Mouse (Mus musculus): ENCODE measurements around the gene Zbtb43. TPM values are rescaled to one million over a fixed set of nuclear protein-coding genes. Genes with fewer than 3 reads are reported as not detected.

Gene Zbtb43
- polyA plus RNA-seq, 1 experiment from 2014 or later, result 20.0 TPM

DNA sequence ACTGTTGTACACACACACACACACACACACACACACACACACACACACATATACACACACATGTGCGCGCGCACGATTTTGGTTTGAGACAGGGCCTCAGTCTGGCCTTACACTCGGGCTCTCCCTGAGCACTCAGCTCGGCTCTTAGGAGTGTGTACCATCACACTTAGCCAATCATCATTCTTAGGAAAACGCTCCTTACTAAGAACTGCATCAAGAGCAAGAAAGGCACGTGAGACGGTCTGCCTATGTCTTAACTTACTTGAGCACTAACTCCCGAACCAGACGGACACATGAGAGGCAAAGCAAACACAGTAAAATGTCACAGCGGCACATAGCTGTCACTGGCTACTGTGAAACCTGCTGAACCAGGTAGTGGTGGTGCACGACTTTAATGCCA, 54.3 kb downstream of the Zbtb43 start:
- no peak overlapping the region for H3K27ac ChIP-seq
- H3K9me3 ChIP-seq, result no peaks in the 10 kb centered on the region
- H3K4me1 ChIP-seq, result peaks cover 8% of the 10 kb centered on the region; the same call in 1 of the 2 replicates
- ATAC-seq (ENCODE audit: insufficient number of reproducible peaks, insufficient read depth, low FRiP score, low TSS enrichment, low read depth), result no peak
- peaks cover 36% of the 10 kb centered on the region for H3K36me3 ChIP-seq
- H3K27me3 ChIP-seq, result no peaks in the 10 kb centered on the region
- no peak overlapping the region for H3K4me3 ChIP-seq
- no peak overlapping the region for H3K9ac ChIP-seq
- no peak overlapping the region for H3K4me2 ChIP-seq
- 90% methylated on average over 13 of the region's 13 CpGs for WGBS

DNA sequence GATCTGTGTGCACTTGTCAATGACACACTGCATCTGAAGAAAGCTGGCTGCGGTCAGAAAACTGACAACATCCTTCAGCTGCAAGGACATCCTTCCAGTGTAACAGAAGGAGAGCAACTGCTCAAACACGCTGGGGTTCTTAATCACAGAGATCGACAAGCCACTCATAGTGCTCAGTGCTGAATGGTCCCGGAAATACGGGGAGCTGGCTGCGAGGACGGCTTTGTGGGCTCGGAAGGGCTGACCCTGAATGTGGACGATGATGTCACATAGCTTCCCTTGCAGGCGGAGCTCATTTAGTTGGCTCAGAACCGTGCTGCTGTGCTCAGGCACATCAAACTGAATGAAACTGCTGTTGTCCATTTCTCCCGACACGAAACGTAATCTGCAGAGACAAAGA, 56.2 kb downstream of the Zbtb43 start:
- no peak overlapping the region for H3K4me2 ChIP-seq
- H3K27me3 ChIP-seq, result no peaks in the 10 kb centered on the region
- H3K27ac ChIP-seq, result no peak overlapping the region
- no peak overlapping the region for H3K9ac ChIP-seq
- no peaks in the 10 kb centered on the region for H3K9me3 ChIP-seq
- ATAC-seq (ENCODE audit: insufficient number of reproducible peaks, insufficient read depth, low FRiP score, low TSS enrichment, low read depth), result no peak
- no peak overlapping the region for H3K4me3 ChIP-seq
- peaks cover 41% of the 10 kb centered on the region for H3K36me3 ChIP-seq
- WGBS, result 85% methylated on average over 14 of the region's 14 CpGs
- 0 out of 2 replicates have a peak, but pooled peaks cover 4% of the 10 kb centered on the region for H3K4me1 ChIP-seq

- 73% methylated on average over 4 of the region's 4 CpGs for WGBS
- peaks cover 12% of the 10 kb centered on the region for H3K36me3 ChIP-seq
- H3K4me3 ChIP-seq, result no peak overlapping the region
- no peak for ATAC-seq (ENCODE audit: insufficient number of reproducible peaks, insufficient read depth, low FRiP score, low TSS enrichment, low read depth)
- no peaks in the 10 kb centered on the region for H3K4me1 ChIP-seq
- no peak overlapping the region for H3K9ac ChIP-seq
- no peak overlapping the region for H3K4me2 ChIP-seq
- no peaks in the 10 kb centered on the region for H3K27me3 ChIP-seq
- no peaks in the 10 kb centered on the region for H3K9me3 ChIP-seq
- no peak overlapping the region for H3K27ac ChIP-seq
Observed at GRCm38 (mm10) chr2:33403511-33404003, 64.8 kb downstream of the Zbtb43 start.

- 62% methylated on average over 5 of the region's 5 CpGs for WGBS
- ATAC-seq (ENCODE audit: insufficient number of reproducible peaks, insufficient read depth, low FRiP score, low TSS enrichment, low read depth), result no peak
- Histone ChIP-seq H3K4me2 (no peak overlapping the region), H3K9ac (no peak overlapping the region), H3K27me3 (no peaks in the 10 kb centered on the region), H3K27ac (no peak overlapping the region), H3K4me3 (no peak overlapping the region), H3K36me3 (peaks cover 7% of the 10 kb centered on the region; the same call in 1 of the 2 replicates), H3K9me3 (no peaks in the 10 kb centered on the region), H3K4me1 (no peaks in the 10 kb centered on the region)
Observed at GRCm38 (mm10) chr2:33402638-33403037, 65.7 kb downstream of the Zbtb43 start.

DNA sequence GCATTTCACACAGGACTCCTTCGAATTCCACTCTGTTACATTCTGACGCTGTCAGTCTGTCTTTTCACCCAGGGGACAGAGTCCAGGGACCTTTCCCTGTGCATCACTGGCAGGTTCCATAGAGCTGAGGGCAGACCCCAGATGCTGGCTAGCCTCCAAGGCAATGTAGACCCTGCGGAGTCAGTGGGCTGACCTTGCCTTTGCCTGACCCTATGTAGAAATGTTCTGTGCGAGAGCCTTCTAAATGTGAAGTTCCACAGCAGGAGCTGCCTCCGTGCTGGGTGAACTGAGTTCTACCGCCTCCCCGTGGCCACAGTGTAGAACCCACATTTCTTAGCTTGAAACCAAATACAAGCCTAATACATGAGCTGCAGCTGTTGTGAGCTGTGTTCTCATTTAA, 66.1 kb downstream of the Zbtb43 start:
- ATAC-seq (ENCODE audit: insufficient number of reproducible peaks, insufficient read depth, low FRiP score, low TSS enrichment, low read depth), result no peak
- peaks cover 7% of the 10 kb centered on the region; the same call in 1 of the 2 replicates for H3K36me3 ChIP-seq
- no peaks in the 10 kb centered on the region for H3K9me3 ChIP-seq
- no peak overlapping the region for H3K4me2 ChIP-seq
- no peaks in the 10 kb centered on the region for H3K27me3 ChIP-seq
- WGBS, result 34% methylated on average over 7 of the region's 7 CpGs
- no peak overlapping the region for H3K4me3 ChIP-seq
- no peaks in the 10 kb centered on the region for H3K4me1 ChIP-seq
- no peak overlapping the region for H3K9ac ChIP-seq
- H3K27ac ChIP-seq, result no peak overlapping the region

- peaks cover 4% of the 10 kb centered on the region; the same call in 1 of the 2 replicates for H3K36me3 ChIP-seq
- WGBS, result 42% methylated on average over 3 of the region's 3 CpGs
- no peaks in the 10 kb centered on the region for H3K9me3 ChIP-seq
- ATAC-seq (ENCODE audit: insufficient number of reproducible peaks, insufficient read depth, low FRiP score, low TSS enrichment, low read depth), result no peak
- no peak overlapping the region for H3K4me2 ChIP-seq
- H3K27ac ChIP-seq, result no peak overlapping the region
- H3K4me1 ChIP-seq, result no peaks in the 10 kb centered on the region
- H3K4me3 ChIP-seq, result no peak overlapping the region
- no peak overlapping the region for H3K9ac ChIP-seq
- no peaks in the 10 kb centered on the region for H3K27me3 ChIP-seq
Observed at GRCm38 (mm10) chr2:33401217-33401616, 67.1 kb downstream of the Zbtb43 start.

- peaks cover 4% of the 10 kb centered on the region; the same call in 1 of the 2 replicates for H3K36me3 ChIP-seq
- WGBS, result 77% methylated on average over 5 of the region's 5 CpGs
- no peak for ATAC-seq (ENCODE audit: insufficient number of reproducible peaks, insufficient read depth, low FRiP score, low TSS enrichment, low read depth)
Observed at GRCm38 (mm10) chr2:33400541-33400940, 67.8 kb downstream of the Zbtb43 start.

More at GRCm38 (mm10) chr2:33400541-33400940, 67.8 kb downstream of the Zbtb43 start:
- H3K4me3 ChIP-seq, result no peak overlapping the region
- H3K4me1 ChIP-seq, result no peaks in the 10 kb centered on the region
- H3K4me2 ChIP-seq, result no peak overlapping the region
- no peak overlapping the region for H3K27ac ChIP-seq
- H3K9ac ChIP-seq, result no peak overlapping the region
- H3K27me3 ChIP-seq, result no peaks in the 10 kb centered on the region
- H3K9me3 ChIP-seq, result no peaks in the 10 kb centered on the region

Other genes starting within 250 kb of the Zbtb43 start
- gene Ralgps1, start 97.1 kb downstream of the Zbtb43 start, polyA plus RNA-seq (2015; fragmentation: Nextera tagmentation; extraction: Ambion mirVana), result 4.0 and 4.9 TPM in 2 replicates
- 7.6 and 9.4 TPM in 2 replicates for gene Zbtb34, start 37.2 kb downstream of the Zbtb43 start, polyA plus RNA-seq (2015; fragmentation: Nextera tagmentation; extraction: Ambion mirVana)
- gene Lmx1b, start 172.0 kb upstream of the Zbtb43 start, polyA plus RNA-seq (2015; fragmentation: Nextera tagmentation; extraction: Ambion mirVana), result 0.55 TPM in 2 replicates

All from embryonic facial prominence, embryonic 13.5 days (tissue).